Mouse (Mus musculus) E14TG2a.4 (cell line): ENCODE measurements at regions not wholly inside any gene's neighbourhood (a gene's known extent, or its start where the extent isn't known, plus 50 kb on each side); places are given as distances from the start of the nearest gene placed in this dataset.

Source experiments
- CTCF ChIP-seq: conservative IDR thresholded peaks from 2 replicates; pipeline ENCODE4 v1.5.1; 2014; ENCODE audit warnings: low read length
- POU5F1 ChIP-seq: IDR thresholded peaks from 2 replicates; pipeline ENCODE4 v1.6.1; 2014; ENCODE audit warnings: low read length, borderline replicate concordance

DNA sequence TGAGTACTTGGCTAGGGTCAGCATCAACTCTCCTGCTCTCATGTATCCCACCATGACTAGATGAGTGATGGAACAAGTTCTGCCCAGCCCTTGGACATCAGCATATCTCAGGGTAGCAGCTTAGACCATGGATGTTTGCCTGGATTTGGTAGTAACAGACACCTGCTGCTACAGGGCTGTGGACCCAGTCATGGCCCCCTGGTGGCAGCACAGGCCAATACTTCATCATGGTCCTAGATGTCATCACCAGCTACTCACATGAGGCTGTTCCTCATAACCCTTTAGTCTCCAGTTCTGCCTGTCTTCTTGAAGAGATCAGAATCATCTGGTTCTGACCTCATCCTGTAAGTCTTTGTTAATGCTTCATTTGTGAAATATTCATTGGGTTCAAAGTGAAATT lies 566.9 kb upstream of the Tacstd2 start:
- no peak for TF ChIP-seq CTCF
- no peak for TF ChIP-seq POU5F1
